Mouse (Mus musculus) lung, adult 2 months (tissue): Measurements from ENCODE around the gene Fcnb.

Experiments
- CTCF ChIP-seq: fragments of 200-500 bp; IDR thresholded peaks from 2 replicates; pipeline ENCODE4 v1.5.1; 2011; ENCODE audit warnings: mild to moderate bottlenecking, low read length, control low read depth; ENCODE audit not compliant: insufficient read depth
- POLR2A ChIP-seq: fragments of 200-500 bp; IDR thresholded peaks from 2 replicates; pipeline ENCODE4 v1.6.1; 2011; ENCODE audit warnings: low read depth, mild to moderate bottlenecking, control low read depth, low read length, borderline replicate concordance; ENCODE audit errors: extremely low read depth

DNA sequence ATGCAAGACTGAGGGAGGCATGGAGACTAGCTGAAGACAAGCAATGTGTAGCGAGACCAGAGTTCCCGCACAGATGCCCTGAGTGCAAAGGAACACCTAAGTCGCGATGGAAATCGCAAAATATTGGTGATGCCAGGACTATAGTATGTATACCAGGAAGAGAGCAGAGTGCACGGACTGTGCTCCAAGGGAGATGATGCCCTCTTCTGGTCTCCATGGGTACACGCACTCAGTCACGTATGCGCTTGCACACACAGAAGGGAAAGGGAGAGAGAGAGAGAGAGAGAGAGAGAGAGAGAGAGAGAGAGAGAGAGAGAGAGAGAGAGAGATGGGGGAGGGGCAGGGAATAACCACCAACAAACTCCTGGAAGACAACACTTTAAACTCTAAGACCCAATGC is 35.7 kb upstream of the Fcnb start:
- TF ChIP-seq POLR2A (no peak), CTCF (no peak)
